In the genomic region with DNA sequence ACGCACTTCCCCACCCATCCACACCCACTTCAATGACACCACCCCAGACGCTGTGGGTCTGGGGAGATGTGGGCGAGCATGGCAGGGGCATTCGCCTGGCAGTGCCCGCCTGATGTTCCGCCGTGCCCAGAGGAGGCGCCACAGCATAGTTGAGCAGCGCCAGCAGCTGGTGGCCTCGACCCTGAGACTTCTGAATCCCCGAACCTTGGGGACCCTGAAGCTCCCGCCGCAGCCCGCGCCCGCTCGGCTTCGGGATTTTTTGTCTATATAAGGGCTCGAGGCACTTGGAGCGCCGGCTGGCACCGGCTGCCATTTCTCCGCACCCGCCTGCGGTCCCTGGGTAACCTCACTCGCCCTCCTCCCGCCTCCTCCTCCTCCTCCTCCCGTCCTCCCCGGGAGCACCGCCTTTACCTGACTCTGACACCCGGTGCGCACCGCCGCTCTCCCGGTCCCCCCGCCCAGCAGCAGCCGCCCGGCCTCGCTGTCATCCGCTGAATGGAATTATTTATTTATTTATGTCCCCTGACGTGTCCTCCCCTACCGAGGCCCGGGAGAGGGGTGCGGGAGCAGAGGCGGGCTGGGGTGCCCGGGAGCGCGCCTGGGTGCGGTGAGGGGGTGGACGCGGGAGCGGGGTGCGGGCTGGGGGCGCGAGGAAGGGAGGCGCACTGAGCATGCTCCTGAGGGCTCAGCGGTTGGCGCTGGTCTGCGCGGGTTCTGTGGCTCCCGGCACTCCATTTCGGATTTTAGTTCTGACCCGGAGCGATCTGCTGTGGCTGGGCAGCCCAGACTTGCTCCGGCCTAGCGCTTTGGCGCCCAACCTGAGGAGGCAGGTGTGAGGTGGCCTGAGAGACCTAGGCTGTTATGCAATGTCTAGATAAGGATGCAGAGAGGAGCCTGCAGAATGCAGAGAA, we compare ENCODE assay signal across 9 mouse cellular contexts. TPM values are rescaled to one million over a fixed set of nuclear protein-coding genes. Genes with fewer than 3 reads are reported as not detected.
DNase-seq lines count a peak whose midpoint lies in the region; ATAC-seq and TF ChIP-seq lines count a peak whose summit lies in the region.
"Had no signal": no experiment of that assay in that cellular context is flagged by ENCODE, and none has a peak within 500 bp of the region (broad histone marks: within the 10 kb centered on the region; RNA-seq: fewer than 3 reads in every experiment).

Gene Slc16a7 (minus strand): TSS at position 590 of the 911 bp plus-strand sequence.

- ATAC-seq in kidney, embryonic 14.5 days (ENCODE audit: low FRiP score, low TSS enrichment), result peak; percentile 96
- ATAC-seq in limb, embryonic 14.5 days (ENCODE audit: low FRiP score, low read depth), result peak; percentile 90
- peak; percentile 97 for ATAC-seq in midbrain, embryonic 15.5 days (replicated peaks)
- no peak; the same call in 1 of the 2 replicates for ATAC-seq in erythroid progenitor cell, adult 5-6 weeks (replicated peaks; ENCODE audit: low FRiP score, poor library complexity, severe bottlenecking)

- H3K4me1 ChIP-seq in heart, embryonic 10.5 days, result peaks cover 6% of the 10 kb centered on the region
- peaks cover 13% of the 10 kb centered on the region; the same call in 1 of the 2 replicates for H3K4me1 ChIP-seq in kidney, embryonic 14.5 days (ENCODE audit: control insufficient read depth, insufficient read depth, low read length)
- peaks cover 11% of the 10 kb centered on the region for H3K4me1 ChIP-seq in limb, embryonic 14.5 days (ENCODE audit: control insufficient read depth, insufficient read depth, low read length)
- H3K4me1 ChIP-seq in midbrain, embryonic 15.5 days, result peaks cover 19% of the 10 kb centered on the region
- peaks cover 9% of the 10 kb centered on the region; the same call in 1 of the 2 replicates for H3K4me1 ChIP-seq in spleen, adult 2 months (ENCODE audit: control insufficient read depth, insufficient read depth, insufficient read length)

- WGBS in heart, embryonic 10.5 days, result under 1% methylated on average over 66 of the region's 67 CpGs
- WGBS in kidney, embryonic 14.5 days, result under 1% methylated on average over 64 of the region's 67 CpGs
- 1% methylated on average over 52 of the region's 67 CpGs for WGBS in limb, embryonic 14.5 days
- under 1% methylated on average over 60 of the region's 67 CpGs for WGBS in midbrain, embryonic 15.5 days
- under 1% methylated on average over 61 of the region's 67 CpGs for WGBS in spleen, adult 2 months

- peak; percentile 47; the same call in 1 of the 2 replicates for TF ChIP-seq CTCF in spleen, adult 2 months (IDR thresholded peaks at IDR 0.05; ENCODE audit: extremely low read depth, insufficient read depth, insufficient read length, insufficient replicate concordance)

- H3K4me2 ChIP-seq in kidney, embryonic 14.5 days (replicated peaks; ENCODE audit: low read depth, low read length), result peak within 1 kb of the TSS; percentile 92
- H3K4me2 ChIP-seq in limb, embryonic 14.5 days (replicated peaks; ENCODE audit: low read depth, low read length, severe bottlenecking), result peak within 1 kb of the TSS; percentile 91
- H3K4me2 ChIP-seq in midbrain, embryonic 15.5 days, result peak within 1 kb of the TSS; percentile 80

- H3K27ac ChIP-seq in heart, embryonic 10.5 days, result peak within 1 kb of the TSS; percentile 93
- no peak within 1 kb of the TSS; the same call in 1 of the 2 replicates for H3K27ac ChIP-seq in kidney, embryonic 14.5 days (ENCODE audit: low read depth, low read length)
- H3K27ac ChIP-seq in limb, embryonic 14.5 days (replicated peaks; ENCODE audit: low read depth, low read length), result no peak within 1 kb of the TSS
- H3K27ac ChIP-seq in midbrain, embryonic 15.5 days, result peak within 1 kb of the TSS; percentile 87
- H3K27ac ChIP-seq in spleen, adult 2 months (ENCODE audit: insufficient read depth, low read length), result peak within 1 kb of the TSS; percentile 83

- peak within 1 kb of the TSS; percentile 70 for H3K9ac ChIP-seq in kidney, embryonic 14.5 days (ENCODE audit: low read depth, low read length)
- H3K9ac ChIP-seq in limb, embryonic 14.5 days (ENCODE audit: low read depth, low read length, severe bottlenecking), result peak within 1 kb of the TSS; percentile 67
- peak within 1 kb of the TSS; percentile 88 for H3K9ac ChIP-seq in midbrain, embryonic 15.5 days

- H3K9me3 ChIP-seq in heart, embryonic 10.5 days, result no peaks in the 10 kb centered on the region
- H3K9me3 ChIP-seq in kidney, embryonic 14.5 days (ENCODE audit: control insufficient read depth, low read length), result no peaks in the 10 kb centered on the region
- no peaks in the 10 kb centered on the region for H3K9me3 ChIP-seq in limb, embryonic 14.5 days (ENCODE audit: control insufficient read depth, low read length)
- no peaks in the 10 kb centered on the region for H3K9me3 ChIP-seq in midbrain, embryonic 15.5 days

- H3K4me3 ChIP-seq in heart, embryonic 10.5 days, result peak within 1 kb of the TSS; percentile 83
- peak within 1 kb of the TSS; percentile 75 for H3K4me3 ChIP-seq in kidney, embryonic 14.5 days (ENCODE audit: low read length)
- H3K4me3 ChIP-seq in limb, embryonic 14.5 days (replicated peaks; ENCODE audit: low read length), result peak within 1 kb of the TSS; percentile 69
- peak within 1 kb of the TSS; percentile 88 for H3K4me3 ChIP-seq in midbrain, embryonic 15.5 days
- H3K4me3 ChIP-seq in spleen, adult 2 months (ENCODE audit: extremely low read depth, insufficient read depth, insufficient read length), result peak within 1 kb of the TSS; percentile 78
- H3K4me3 ChIP-seq: myocyte had no signal

- no peaks in the 10 kb centered on the region for H3K36me3 ChIP-seq in heart, embryonic 10.5 days
- H3K36me3 ChIP-seq in kidney, embryonic 14.5 days (ENCODE audit: control insufficient read depth, insufficient read depth, low read length), result no peaks in the 10 kb centered on the region
- no peaks in the 10 kb centered on the region for H3K36me3 ChIP-seq in limb, embryonic 14.5 days (ENCODE audit: control insufficient read depth, insufficient read depth, low read length)
- H3K36me3 ChIP-seq in midbrain, embryonic 15.5 days (replicated peaks), result no peaks in the 10 kb centered on the region
- H3K36me3 ChIP-seq in spleen, adult 2 months (ENCODE audit: control insufficient read depth, insufficient read depth, low read length), result no peaks in the 10 kb centered on the region

- peak; percentile 79 for DNase-seq in adrenal gland, postnatal 10 days
- peak; percentile 80 for DNase-seq in embryo, embryonic 9.5 days (ENCODE audit: extremely low spot score)
- DNase-seq in heart, embryonic 10.5 days (ENCODE audit: low spot score), result peak; percentile 89
- peak; percentile 71 for DNase-seq in limb, embryonic 14.5 days (ENCODE audit: low spot score)
- DNase-seq in spleen, adult 2 months (ENCODE audit: low read depth in 1 of 2, low spot score in 2 of 2), result peak in 1 of 2 experiments; percentile 73

- no peak for TF ChIP-seq POLR2A in limb, embryonic 14.5 days (IDR thresholded peaks at IDR 0.05; ENCODE audit: borderline replicate concordance, extremely low read depth, insufficient read depth, insufficient read length)
- TF ChIP-seq POLR2A in spleen, adult 2 months (IDR thresholded peaks at IDR 0.05; ENCODE audit: low read depth, low read length), result no peak

- H3K27me3 ChIP-seq in heart, embryonic 10.5 days (ENCODE audit: insufficient read depth, poor library complexity, severe bottlenecking), result no peaks in the 10 kb centered on the region; the same call in 1 of the 2 replicates
- no peaks in the 10 kb centered on the region for H3K27me3 ChIP-seq in kidney, embryonic 14.5 days (ENCODE audit: control insufficient read depth, insufficient read depth, low read length)
- H3K27me3 ChIP-seq in limb, embryonic 14.5 days (ENCODE audit: control insufficient read depth, insufficient read depth, low read length), result no peaks in the 10 kb centered on the region
- H3K27me3 ChIP-seq in midbrain, embryonic 15.5 days (replicated peaks), result no peaks in the 10 kb centered on the region
- H3K27me3 ChIP-seq in spleen, adult 2 months (ENCODE audit: control insufficient read depth, insufficient read depth, low read length), result no peaks in the 10 kb centered on the region

RNA-seq across cellular contexts. Expression of gene Slc16a7, which starts in this region (rescaled TPM):
- 10 to 100 TPM; 15.7 to 17.9 TPM for total RNA-seq in adrenal gland, postnatal 10 days (2021)
- 4.6 TPM in 2 replicates for polyA plus RNA-seq in heart, embryonic 10.5 days (2016; fragmentation: Nextera tagmentation; extraction: Ambion mirVana)
- polyA plus RNA-seq in kidney, embryonic 14.5 days (2014; fragmentation: Nextera tagmentation; extraction: Ambion mirVana), result 5.5 and 6.1 TPM in 2 replicates
- polyA plus RNA-seq in limb, embryonic 14.5 days (2012; rRNA removed), result 5.3 and 6.2 TPM in 2 replicates
- 4.5 and 5.1 TPM in 2 replicates for polyA plus RNA-seq in limb, embryonic 14.5 days (2014; fragmentation: Nextera tagmentation; extraction: Ambion mirVana)
- 8.9 and 11.0 TPM in 2 replicates for polyA plus RNA-seq in midbrain, embryonic 15.5 days (2015; fragmentation: Nextera tagmentation; extraction: Ambion mirVana)
- polyA plus RNA-seq in spleen, adult 2 months (2012; rRNA removed), result 2.6 and 3.8 TPM in 2 replicates
- total RNA-seq in erythroid progenitor cell, adult 5-6 weeks (2015; ENCODE audit: low replicate concordance), result 3.2 and 8.4 TPM in 2 replicates
- total RNA-seq in erythroid progenitor cell, adult 5-6 weeks (2017; ENCODE audit: low replicate concordance), result 0.39 and 3.3 TPM in 2 replicates
- polyA plus RNA-seq: myocyte had no signal

Comparison
In these comparisons a context has a peak if more than half of its experiments do, and no peak if none do; other contexts are left out.
1. H3K27ac ChIP-seq: peak in heart, embryonic 10.5 days (single experiment), midbrain, embryonic 15.5 days (single experiment) and spleen, adult 2 months (single experiment); none in kidney, embryonic 14.5 days (single experiment) and limb, embryonic 14.5 days (single experiment).
2. Peak in every context shown above with its lines, with median percentiles within 50 percentile points of each other: H3K4me3 ChIP-seq, H3K4me2 ChIP-seq and H3K9ac ChIP-seq.